Mouse (Mus musculus): Measurements from ENCODE around the gene Pde1b. TPM values are rescaled to one million over a fixed set of nuclear protein-coding genes. Genes with fewer than 3 reads are reported as not detected.

The Pde1b gene
- polyA plus RNA-seq, 1 experiment = 21.7 TPM

GRCm38 (mm10) chr15:103472265-103472664, 30.6 kb upstream of the Pde1b start:
- no peak overlapping the region for H3K9ac ChIP-seq (ENCODE audit: low read depth, poor library complexity, severe bottlenecking)
- no peaks in the 10 kb centered on the region for H3K36me3 ChIP-seq (ENCODE audit: control insufficient read depth, insufficient read depth, low read length, poor library complexity, severe bottlenecking)
- H3K27ac ChIP-seq (ENCODE audit: insufficient read depth, low read length) = no peak overlapping the region
- no peaks in the 10 kb centered on the region for H3K9me3 ChIP-seq (replicated peaks; ENCODE audit: control insufficient read depth, insufficient read depth, low read length, poor library complexity, severe bottlenecking)
- no peaks in the 10 kb centered on the region for H3K4me1 ChIP-seq (ENCODE audit: control insufficient read depth, insufficient read depth, low read length)
- no peaks in the 10 kb centered on the region for H3K27me3 ChIP-seq (ENCODE audit: control insufficient read depth, insufficient read depth, low read length, poor library complexity, severe bottlenecking)
- no peak for TF ChIP-seq EP300 (IDR thresholded peaks at IDR 0.05; ENCODE audit: insufficient read depth, low read depth, low read length)
- no peak for TF ChIP-seq CTCF (IDR thresholded peaks at IDR 0.05; ENCODE audit: low read depth, low read length)
- no peak for TF ChIP-seq POLR2A (IDR thresholded peaks at IDR 0.05; ENCODE audit: insufficient read depth, low read length)
- no peak overlapping the region for H3K4me3 ChIP-seq (ENCODE audit: low read depth, low read length)

- no peak overlapping the region for H3K9ac ChIP-seq (ENCODE audit: low read depth, poor library complexity, severe bottlenecking)
- no peak for TF ChIP-seq CTCF (IDR thresholded peaks at IDR 0.05; ENCODE audit: low read depth, low read length)
- TF ChIP-seq POLR2A (IDR thresholded peaks at IDR 0.05; ENCODE audit: insufficient read depth, low read length) = no peak
- no peak for TF ChIP-seq EP300 (IDR thresholded peaks at IDR 0.05; ENCODE audit: insufficient read depth, low read depth, low read length)
- H3K4me3 ChIP-seq (ENCODE audit: low read depth, low read length) = no peak overlapping the region
Observed at GRCm38 (mm10) chr15:103473182-103473581, 29.7 kb upstream of the Pde1b start.

GRCm38 (mm10) chr15:103473769-103474168, 29.1 kb upstream of the Pde1b start:
- Histone ChIP-seq H3K27me3 (ENCODE audit: control insufficient read depth, insufficient read depth, low read length, poor library complexity, severe bottlenecking) (no peaks in the 10 kb centered on the region), H3K9me3 (replicated peaks; ENCODE audit: control insufficient read depth, insufficient read depth, low read length, poor library complexity, severe bottlenecking) (no peaks in the 10 kb centered on the region), H3K4me3 (ENCODE audit: low read depth, low read length) (no peak overlapping the region), H3K36me3 (ENCODE audit: control insufficient read depth, insufficient read depth, low read length, poor library complexity, severe bottlenecking) (no peaks in the 10 kb centered on the region), H3K9ac (ENCODE audit: low read depth, poor library complexity, severe bottlenecking) (no peak overlapping the region), H3K27ac (ENCODE audit: insufficient read depth, low read length) (no peak overlapping the region), H3K4me1 (ENCODE audit: control insufficient read depth, insufficient read depth, low read length) (no peaks in the 10 kb centered on the region)
- no peak for TF ChIP-seq POLR2A (IDR thresholded peaks at IDR 0.05; ENCODE audit: insufficient read depth, low read length)
- no peak for TF ChIP-seq CTCF (IDR thresholded peaks at IDR 0.05; ENCODE audit: low read depth, low read length)
- TF ChIP-seq EP300 (IDR thresholded peaks at IDR 0.05; ENCODE audit: insufficient read depth, low read depth, low read length) = no peak

More at GRCm38 (mm10) chr15:103473182-103473581, 29.7 kb upstream of the Pde1b start:
- Histone ChIP-seq H3K27ac (ENCODE audit: insufficient read depth, low read length) (no peak overlapping the region), H3K4me1 (ENCODE audit: control insufficient read depth, insufficient read depth, low read length) (no peaks in the 10 kb centered on the region), H3K36me3 (ENCODE audit: control insufficient read depth, insufficient read depth, low read length, poor library complexity, severe bottlenecking) (no peaks in the 10 kb centered on the region), H3K9me3 (replicated peaks; ENCODE audit: control insufficient read depth, insufficient read depth, low read length, poor library complexity, severe bottlenecking) (no peaks in the 10 kb centered on the region), H3K27me3 (ENCODE audit: control insufficient read depth, insufficient read depth, low read length, poor library complexity, severe bottlenecking) (no peaks in the 10 kb centered on the region)

GRCm38 (mm10) chr15:103479080-103479606, 23.7 kb upstream of the Pde1b start:
- TF ChIP-seq POLR2A (IDR thresholded peaks at IDR 0.05; ENCODE audit: insufficient read depth, low read length) = no peak
- no peak for TF ChIP-seq EP300 (IDR thresholded peaks at IDR 0.05; ENCODE audit: insufficient read depth, low read depth, low read length)
- no peak overlapping the region for H3K27ac ChIP-seq (ENCODE audit: insufficient read depth, low read length)
- H3K36me3 ChIP-seq (ENCODE audit: control insufficient read depth, insufficient read depth, low read length, poor library complexity, severe bottlenecking) = no peaks in the 10 kb centered on the region
- no peaks in the 10 kb centered on the region for H3K4me1 ChIP-seq (ENCODE audit: control insufficient read depth, insufficient read depth, low read length)
- no peaks in the 10 kb centered on the region; the same call in 1 of the 2 replicates for H3K27me3 ChIP-seq (ENCODE audit: control insufficient read depth, insufficient read depth, low read length, poor library complexity, severe bottlenecking)
- no peak overlapping the region for H3K9ac ChIP-seq (ENCODE audit: low read depth, poor library complexity, severe bottlenecking)
- no peaks in the 10 kb centered on the region for H3K9me3 ChIP-seq (replicated peaks; ENCODE audit: control insufficient read depth, insufficient read depth, low read length, poor library complexity, severe bottlenecking)
- H3K4me3 ChIP-seq (ENCODE audit: low read depth, low read length) = no peak overlapping the region

GRCm38 (mm10) chr15:103480129-103480528, 22.7 kb upstream of the Pde1b start:
- no peaks in the 10 kb centered on the region for H3K9me3 ChIP-seq (replicated peaks; ENCODE audit: control insufficient read depth, insufficient read depth, low read length, poor library complexity, severe bottlenecking)
- no peaks in the 10 kb centered on the region for H3K4me1 ChIP-seq (ENCODE audit: control insufficient read depth, insufficient read depth, low read length)
- no peaks in the 10 kb centered on the region for H3K36me3 ChIP-seq (ENCODE audit: control insufficient read depth, insufficient read depth, low read length, poor library complexity, severe bottlenecking)
- H3K27ac ChIP-seq (ENCODE audit: insufficient read depth, low read length) = no peak overlapping the region
- TF ChIP-seq EP300 (IDR thresholded peaks at IDR 0.05; ENCODE audit: insufficient read depth, low read depth, low read length) (no peak), CTCF (IDR thresholded peaks at IDR 0.05; ENCODE audit: low read depth, low read length) (no peak), POLR2A (IDR thresholded peaks at IDR 0.05; ENCODE audit: insufficient read depth, low read length) (no peak)
- H3K9ac ChIP-seq (ENCODE audit: low read depth, poor library complexity, severe bottlenecking) = no peak overlapping the region
- no peaks in the 10 kb centered on the region; the same call in 1 of the 2 replicates for H3K27me3 ChIP-seq (ENCODE audit: control insufficient read depth, insufficient read depth, low read length, poor library complexity, severe bottlenecking)
- H3K4me3 ChIP-seq (ENCODE audit: low read depth, low read length) = no peak overlapping the region

GRCm38 (mm10) chr15:103482488-103482887, 20.3 kb upstream of the Pde1b start:
- Histone ChIP-seq H3K9me3 (replicated peaks; ENCODE audit: control insufficient read depth, insufficient read depth, low read length, poor library complexity, severe bottlenecking) (no peaks in the 10 kb centered on the region), H3K36me3 (ENCODE audit: control insufficient read depth, insufficient read depth, low read length, poor library complexity, severe bottlenecking) (no peaks in the 10 kb centered on the region), H3K4me3 (ENCODE audit: low read depth, low read length) (no peak overlapping the region), H3K27me3 (ENCODE audit: control insufficient read depth, insufficient read depth, low read length, poor library complexity, severe bottlenecking) (no peaks in the 10 kb centered on the region; the same call in none of the 2 replicates), H3K9ac (ENCODE audit: low read depth, poor library complexity, severe bottlenecking) (no peak overlapping the region), H3K27ac (ENCODE audit: insufficient read depth, low read length) (no peak overlapping the region), H3K4me1 (ENCODE audit: control insufficient read depth, insufficient read depth, low read length) (no peaks in the 10 kb centered on the region)
- TF ChIP-seq EP300 (IDR thresholded peaks at IDR 0.05; ENCODE audit: insufficient read depth, low read depth, low read length) = no peak
- no peak for TF ChIP-seq CTCF (IDR thresholded peaks at IDR 0.05; ENCODE audit: low read depth, low read length)
- TF ChIP-seq POLR2A (IDR thresholded peaks at IDR 0.05; ENCODE audit: insufficient read depth, low read length) = no peak
